Mouse (Mus musculus) testis, adult 2 months (tissue): ENCODE results near the gene Hcn4. TPM values are rescaled to one million over a fixed set of nuclear protein-coding genes. Genes with fewer than 3 reads are reported as not detected.

ENCODE experiments used
- H3K27ac ChIP-seq: fragments of 200-500 bp; 2 replicates; pipeline ENCODE4 v1.5.1; 2012; ENCODE audit warnings: low read depth, low read length; ENCODE audit not compliant: control insufficient read depth, insufficient read depth
- H3K27me3 ChIP-seq: fragments of 200-500 bp; 2 replicates; pipeline ENCODE4 v1.6.1; 2012; ENCODE audit warnings: mild to moderate bottlenecking, low read length, moderate library complexity; ENCODE audit not compliant: control insufficient read depth, insufficient read depth
- H3K36me3 ChIP-seq: fragments of 200-500 bp; 2 replicates; pipeline ENCODE4 v1.6.1; 2012; ENCODE audit warnings: mild to moderate bottlenecking, low read length; ENCODE audit not compliant: control insufficient read depth, insufficient read depth
- H3K4me1 ChIP-seq: fragments of 200-500 bp; 2 replicates; pipeline ENCODE4 v1.6.1; 2012; ENCODE audit warnings: low read length; ENCODE audit not compliant: control insufficient read depth, insufficient read depth
- H3K4me3 ChIP-seq: fragments of 200-500 bp; 2 replicates; pipeline ENCODE4 v1.5.1; 2012; ENCODE audit warnings: low read depth, mild to moderate bottlenecking, low read length, moderate library complexity, mixed read lengths; ENCODE audit not compliant: control insufficient read depth
- CTCF ChIP-seq: fragments of 200-500 bp; IDR thresholded peaks from 2 replicates; pipeline ENCODE4 v1.5.1; 2012; ENCODE audit warnings: low read depth, mild to moderate bottlenecking, inconsistent platforms, low read length, moderate library complexity; ENCODE audit not compliant: control insufficient read depth, insufficient read depth, insufficient replicate concordance
- POLR2A ChIP-seq: fragments of 200-500 bp; IDR thresholded peaks from 2 replicates; pipeline ENCODE4 v1.6.1; 2012; ENCODE audit warnings: low read depth, mild to moderate bottlenecking, inconsistent platforms, low read length, moderate library complexity; ENCODE audit not compliant: control insufficient read depth
- polyA plus RNA-seq: library from polyadenylated mRNA; depleted of rRNA; stranded (reverse); fragments of >200 nt; gene quantifications from 2 replicates; pipeline ENCODE4 v1.2.3, GENCODE M21; 2012

The Hcn4 gene
- polyA plus RNA-seq, 1 experiment = 0.09 TPM

GRCm38 (mm10) chr9:58874354-58874753 lies 51.1 kb downstream of the Hcn4 start:
- no peak overlapping the region for H3K27ac ChIP-seq
- TF ChIP-seq POLR2A (no peak), CTCF (no peak)
- no peak overlapping the region for H3K4me3 ChIP-seq
- H3K27me3 ChIP-seq = no peaks in the 10 kb centered on the region
- no peaks in the 10 kb centered on the region for H3K4me1 ChIP-seq
- no peaks in the 10 kb centered on the region for H3K36me3 ChIP-seq

GRCm38 (mm10) chr9:58875439-58875838 lies 52.2 kb downstream of the Hcn4 start:
- Histone ChIP-seq H3K27me3 (no peaks in the 10 kb centered on the region), H3K27ac (no peak overlapping the region), H3K4me1 (no peaks in the 10 kb centered on the region), H3K4me3 (no peak overlapping the region), H3K36me3 (no peaks in the 10 kb centered on the region)
- TF ChIP-seq CTCF = no peak
- TF ChIP-seq POLR2A = no peak

- Histone ChIP-seq H3K27ac (no peak overlapping the region), H3K4me3 (no peak overlapping the region), H3K4me1 (no peaks in the 10 kb centered on the region), H3K36me3 (no peaks in the 10 kb centered on the region), H3K27me3 (no peaks in the 10 kb centered on the region)
- TF ChIP-seq CTCF (no peak), POLR2A (no peak)
Measured at GRCm38 (mm10) chr9:58876946-58877625, 53.9 kb downstream of the Hcn4 start.

GRCm38 (mm10) chr9:58879836-58880235 lies 56.6 kb downstream of the Hcn4 start:
- Histone ChIP-seq H3K27me3 (no peaks in the 10 kb centered on the region), H3K4me1 (no peaks in the 10 kb centered on the region), H3K27ac (no peak overlapping the region), H3K36me3 (no peaks in the 10 kb centered on the region), H3K4me3 (no peak overlapping the region)
- no peak for TF ChIP-seq CTCF
- TF ChIP-seq POLR2A = no peak

- Histone ChIP-seq H3K27ac (no peak overlapping the region), H3K36me3 (no peaks in the 10 kb centered on the region), H3K4me1 (no peaks in the 10 kb centered on the region), H3K4me3 (no peak overlapping the region), H3K27me3 (no peaks in the 10 kb centered on the region)
- TF ChIP-seq POLR2A (no peak), CTCF (no peak)
Measured at GRCm38 (mm10) chr9:58882686-58883085, 59.5 kb downstream of the Hcn4 start.

GRCm38 (mm10) chr9:58889782-58890448 lies 66.7 kb downstream of the Hcn4 start:
- H3K4me3 ChIP-seq = no peak overlapping the region
- no peaks in the 10 kb centered on the region for H3K4me1 ChIP-seq
- no peak overlapping the region for H3K27ac ChIP-seq
- no peak for TF ChIP-seq POLR2A
- no peak for TF ChIP-seq CTCF
- H3K27me3 ChIP-seq = no peaks in the 10 kb centered on the region
- no peaks in the 10 kb centered on the region for H3K36me3 ChIP-seq

- Histone ChIP-seq H3K4me1 (no peaks in the 10 kb centered on the region), H3K4me3 (no peak overlapping the region), H3K36me3 (no peaks in the 10 kb centered on the region), H3K27me3 (no peaks in the 10 kb centered on the region), H3K27ac (no peak overlapping the region)
- no peak for TF ChIP-seq POLR2A
- no peak for TF ChIP-seq CTCF
Measured at GRCm38 (mm10) chr9:58890893-58891292, 67.7 kb downstream of the Hcn4 start.
